Mouse (Mus musculus) MEL (cell line): ENCODE measurements around the gene Cd47. TPM values are rescaled to one million over a fixed set of nuclear protein-coding genes. Genes with fewer than 3 reads are reported as not detected.

Experiments
- DNase-seq: peaks from one replicate; pipeline ENCODE4 v3.0.0; 2011; ENCODE audit warnings: low read depth, low spot score
- H3K27ac ChIP-seq: 2 replicates; pipeline ENCODE4 v1.5.1; 2012; ENCODE audit warnings: low read depth, mild to moderate bottlenecking, control low read depth, low read length, moderate library complexity; ENCODE audit not compliant: control insufficient read depth
- H3K27me3 ChIP-seq, 2 experiments: fragments of 150-350 bp in 1 of 2; sonication (generic) in 1 of 2; 2 replicates each; pipeline ENCODE4 v1.6.1; 2012; ENCODE audit warnings: low read length in 2 of 2, mild to moderate bottlenecking in 2 of 2, improper control_type of control experiment in 1 of 2, moderate library complexity in 1 of 2; ENCODE audit not compliant: insufficient read depth in 2 of 2, control insufficient read depth in 1 of 2
- H3K36me3 ChIP-seq, 2 experiments: 2 replicates each; pipeline ENCODE4 v1.6.1; 2012 to 2014; ENCODE audit warnings: low read length in 2 of 2, improper control_type of control experiment in 1 of 2, inconsistent platforms in 1 of 2, mild to moderate bottlenecking in 1 of 2; ENCODE audit not compliant: insufficient read depth in 2 of 2, control insufficient read depth in 1 of 2
- H3K4me1 ChIP-seq, 2 experiments: fragments of 150-350 bp in 1 of 2; sonication (generic) in 1 of 2; 2 replicates each; pipeline ENCODE4 v1.6.1; 2012; ENCODE audit warnings: low read length in 2 of 2, improper control_type of control experiment in 1 of 2, mild to moderate bottlenecking in 1 of 2; ENCODE audit not compliant: insufficient read depth in 2 of 2, control insufficient read depth in 1 of 2
- H3K4me3 ChIP-seq, 2 experiments: fragments of 150-350 bp in 1 of 2; sonication (generic) in 1 of 2; 2 replicates each; pipeline ENCODE4 v1.5.1; 2012; ENCODE audit warnings: low read depth in 2 of 2, low read length in 2 of 2, mild to moderate bottlenecking in 2 of 2, moderate library complexity in 2 of 2, control low read depth in 1 of 2, improper control_type of control experiment in 1 of 2; ENCODE audit not compliant: control insufficient read depth in 1 of 2, insufficient read depth in 1 of 2
- H3K79me2 ChIP-seq: 2 replicates; pipeline ENCODE4 v1.6.1; 2012; ENCODE audit warnings: mild to moderate bottlenecking, low read length, moderate library complexity; ENCODE audit not compliant: control insufficient read depth, poor library complexity, insufficient read depth
- H3K9ac ChIP-seq: 2 replicates; pipeline ENCODE4 v1.6.1; 2012; ENCODE audit warnings: low read depth, mild to moderate bottlenecking, control low read depth, low read length, moderate library complexity; ENCODE audit not compliant: control insufficient read depth, poor library complexity, severe bottlenecking
- H3K9me3 ChIP-seq: fragments of 150-350 bp; sonication (generic); replicated peaks from 2 replicates; pipeline ENCODE4 v1.6.1; 2012; ENCODE audit warnings: mild to moderate bottlenecking, low read length, improper control_type of control experiment, moderate library complexity; ENCODE audit not compliant: insufficient read depth
- EP300 ChIP-seq, 2 experiments: IDR thresholded peaks; 2 replicates each; pipeline ENCODE4 v1.6.1; 2011; ENCODE audit warnings: improper control_type of control experiment in 2 of 2, low read length in 2 of 2, low read depth in 1 of 2, mild to moderate bottlenecking in 1 of 2
- ETS1 ChIP-seq: IDR thresholded peaks from 2 replicates; pipeline ENCODE4 v1.6.1; 2012; ENCODE audit warnings: low read depth, mild to moderate bottlenecking, inconsistent platforms, low read length, improper control_type of control experiment, moderate library complexity
- GABPA ChIP-seq: IDR thresholded peaks from 2 replicates; pipeline ENCODE4 v1.6.1; 2012; ENCODE audit warnings: low read depth, mild to moderate bottlenecking, inconsistent platforms, low read length, improper control_type of control experiment, moderate library complexity
- GATA1 ChIP-seq: IDR thresholded peaks from 2 replicates; pipeline ENCODE4 v1.6.1; 2011; ENCODE audit warnings: low read depth, low read length, improper control_type of control experiment
- HCFC1 ChIP-seq: IDR thresholded peaks from 2 replicates; pipeline ENCODE4 v1.6.1; 2012; ENCODE audit warnings: low read depth, mild to moderate bottlenecking, inconsistent platforms, low read length, improper control_type of control experiment, moderate library complexity
- JUND ChIP-seq: IDR thresholded peaks from 2 replicates; pipeline ENCODE4 v1.6.1; 2011; ENCODE audit warnings: low read depth, mild to moderate bottlenecking, improper control_type of control experiment, low read length
- MAFK ChIP-seq: IDR thresholded peaks from 2 replicates; pipeline ENCODE4 v1.6.1; 2011; ENCODE audit warnings: low read depth, mild to moderate bottlenecking, low read length, improper control_type of control experiment, borderline replicate concordance
- MAX ChIP-seq: IDR thresholded peaks from 2 replicates; pipeline ENCODE4 v1.6.1; 2011; ENCODE audit warnings: low read length, improper control_type of control experiment
- MXI1 ChIP-seq: IDR thresholded peaks from 2 replicates; pipeline ENCODE4 v1.6.1; 2011; ENCODE audit warnings: mild to moderate bottlenecking, low read depth, low read length, improper control_type of control experiment
- MYC ChIP-seq: IDR thresholded peaks from 2 replicates; pipeline ENCODE4 v1.6.1; 2011; ENCODE audit warnings: low read depth, mild to moderate bottlenecking, low read length, improper control_type of control experiment, moderate library complexity
- NELFE ChIP-seq: IDR thresholded peaks from 2 replicates; pipeline ENCODE4 v1.6.1; 2011; ENCODE audit warnings: low read depth, low read length, improper control_type of control experiment
- NRF1 ChIP-seq: IDR thresholded peaks from 2 replicates; pipeline ENCODE4 v1.6.1; 2014; ENCODE audit warnings: low read depth, mild to moderate bottlenecking, inconsistent platforms, low read length, improper control_type of control experiment, moderate library complexity; ENCODE audit not compliant: poor library complexity, insufficient read depth, severe bottlenecking
- POLR2A ChIP-seq, 2 experiments: IDR thresholded peaks; 2 replicates each; pipeline ENCODE4 v1.6.1; 2011 to 2012; ENCODE audit warnings: low read length in 2 of 2, mild to moderate bottlenecking in 2 of 2, control low read depth in 1 of 2, improper control_type of control experiment in 1 of 2, low read depth in 1 of 2, moderate library complexity in 1 of 2; ENCODE audit not compliant: control insufficient read depth in 1 of 2, insufficient read depth in 1 of 2, poor library complexity in 1 of 2
- POLR2AphosphoS2 ChIP-seq: IDR thresholded peaks from 2 replicates; pipeline ENCODE4 v1.6.1; 2011; ENCODE audit warnings: low read length, improper control_type of control experiment
- POLR2AphosphoS5 ChIP-seq: IDR thresholded peaks from 2 replicates; pipeline ENCODE4 v1.6.1; 2012; ENCODE audit warnings: low read depth, borderline replicate concordance, mild to moderate bottlenecking, inconsistent platforms, low read length, moderate library complexity, mixed read lengths
- RCOR1 ChIP-seq: IDR thresholded peaks from 2 replicates; pipeline ENCODE4 v1.6.1; 2012; ENCODE audit warnings: low read depth, mild to moderate bottlenecking, inconsistent platforms, low read length, improper control_type of control experiment
- SIN3A ChIP-seq: IDR thresholded peaks from 2 replicates; pipeline ENCODE4 v1.6.1; 2012; ENCODE audit warnings: low read length, improper control_type of control experiment, inconsistent platforms
- SMC3 ChIP-seq: IDR thresholded peaks from 2 replicates; pipeline ENCODE4 v1.6.1; 2011; ENCODE audit warnings: low read depth, low read length, improper control_type of control experiment
- TAL1 ChIP-seq: IDR thresholded peaks from 2 replicates; pipeline ENCODE4 v1.6.1; 2012; ENCODE audit warnings: mild to moderate bottlenecking, inconsistent platforms, low read length, moderate library complexity, mixed read lengths
- TBP ChIP-seq: IDR thresholded peaks from 2 replicates; pipeline ENCODE4 v1.8.0; 2011; ENCODE audit warnings: low read depth, low read length, improper control_type of control experiment
- TCF12 ChIP-seq: IDR thresholded peaks from 2 replicates; pipeline ENCODE4 v1.6.1; 2014; ENCODE audit warnings: low read depth, mild to moderate bottlenecking, inconsistent platforms, low read length, improper control_type of control experiment, moderate library complexity
- USF1 ChIP-seq: IDR thresholded peaks from 2 replicates; pipeline ENCODE4 v1.6.1; 2014; ENCODE audit warnings: low read depth, mild to moderate bottlenecking, inconsistent platforms, low read length, improper control_type of control experiment, moderate library complexity
- ZC3H11A ChIP-seq: IDR thresholded peaks from 2 replicates; pipeline ENCODE4 v1.6.1; 2012; ENCODE audit warnings: low read depth, mild to moderate bottlenecking, inconsistent platforms, low read length, improper control_type of control experiment
- ZKSCAN1 ChIP-seq: IDR thresholded peaks from 2 replicates; pipeline ENCODE4 v1.6.1; 2012; ENCODE audit warnings: low read depth, mild to moderate bottlenecking, inconsistent platforms, low read length, improper control_type of control experiment, moderate library complexity
- ZNF384 ChIP-seq: IDR thresholded peaks from 2 replicates; pipeline ENCODE4 v1.6.1; 2012; ENCODE audit warnings: low read depth, mild to moderate bottlenecking, inconsistent platforms, low read length, improper control_type of control experiment
- polyA plus RNA-seq, 2 experiments: library from polyadenylated mRNA; stranded (reverse) in 1 of 2; unstranded in 1 of 2; fragments of >175 nt in 1 of 2; fragments of >200 nt in 1 of 2; gene quantifications; 2 replicates each; pipeline versions ENCODE4 v1.2.1 to v1.2.4; 2012; ENCODE audit warnings: low replicate concordance in 2 of 2, low read depth in 1 of 2; ENCODE audit not compliant: insufficient read length in 2 of 2, insufficient read depth in 1 of 2, missing spikeins in 1 of 2
- total RNA-seq: library from RNA; depleted of rRNA; stranded (reverse); fragments of 300-350 nt; gene quantifications from 2 replicates; pipeline ENCODE4 v1.2.3, GENCODE M21; 2012

Gene Cd47
- total and polyA plus RNA-seq, 3 experiments = 45.9 to 57.5 (median 51.7) TPM

- peak overlapping the region; percentile 93 for H3K27ac ChIP-seq
- H3K4me3 ChIP-seq = peak overlapping the region in 1 of 2 experiments; percentile 60; a peak in 2 of 4 replicates
- no peaks in the 10 kb centered on the region for H3K79me2 ChIP-seq
- TF ChIP-seq ZKSCAN1 (no peak), RCOR1 (0 out of 2 replicates have a peak, but pooled peaks have one; percentile 30), MYC (no peak), SIN3A (no peak; the same call in 1 of the 2 replicates), POLR2AphosphoS2 (no peak), MAFK (no peak), USF1 (no peak), GATA1 (peak; percentile 64), NRF1 (no peak), ETS1 (peak; percentile 72), HCFC1 (no peak), JUND (no peak), POLR2A (IDR thresholded peaks at IDR 0.05; ENCODE audit: control insufficient read depth in 1 of 2, insufficient read depth in 1 of 2, low read depth in 1 of 2, low read length in 2 of 2, poor library complexity in 1 of 2) (no peak), TBP (0 out of 2 replicates have a peak, but pooled peaks have one; percentile 49), POLR2AphosphoS5 (no peak), SMC3 (no peak), EP300 (IDR thresholded peaks at IDR 0.05; ENCODE audit: low read depth in 1 of 2, low read length in 2 of 2) (peak; percentile 53 to 81), NELFE (no peak), MXI1 (no peak; the same call in 1 of the 2 replicates), MAX (no peak), ZNF384 (peak; percentile 32; the same call in 1 of the 2 replicates), ZC3H11A (no peak), GABPA (no peak), TAL1 (no peak), TCF12 (peak; percentile 57; the same call in 1 of the 2 replicates)
- H3K9me3 ChIP-seq = no peaks in the 10 kb centered on the region
- peaks cover 24 to 31% of the 10 kb centered on the region in 2 experiments for H3K4me1 ChIP-seq
- H3K9ac ChIP-seq = peak overlapping the region; percentile 58
- peak; percentile 79 for DNase-seq
- no peaks in the 10 kb centered on the region for H3K27me3 ChIP-seq
- H3K36me3 ChIP-seq = peaks cover 0 to 42% of the 10 kb centered on the region in 2 experiments; a peak in 2 of 4 replicates
Measured at GRCm38 (mm10) chr16:49838923-49839322, 38.6 kb downstream of the Cd47 start.
